Mouse (Mus musculus) left cerebral cortex, postnatal 36 days (tissue): Measurements from ENCODE around the gene Raet1e. TPM values are rescaled to one million over a fixed set of nuclear protein-coding genes. Genes with fewer than 3 reads are reported as not detected.

Experiments
- total RNA-seq, 2 experiments: library from RNA; stranded (reverse); gene quantifications; 2 replicates each; pipeline ENCODE4 v1.2.3; 2021

Gene Raet1e
- total RNA-seq, 2 experiments from 2014 or later: not detected

Other genes with a start within 250 kb of the Raet1e start
- not detected for gene 4930444G20Rik, start 90.5 kb upstream of the Raet1e start, total RNA-seq
- 1 to 10 TPM in 1 of 2 experiments, under 1 TPM in 1; 0.86 to 2.5 TPM for gene E030030I06Rik, start 9.3 kb upstream of the Raet1e start, total RNA-seq
- gene H60b, start within 50 bp of the Raet1e start, total RNA-seq: under 1 TPM; 0.50 to 0.69 TPM
- gene Raet1d, start 202.0 kb downstream of the Raet1e start, total RNA-seq: not detected